Mouse (Mus musculus) layer of hippocampus, adult 6 months (tissue): ENCODE data around the gene Fam114a2. TPM values are rescaled to one million over a fixed set of nuclear protein-coding genes. Genes with fewer than 3 reads are reported as not detected.

ENCODE experiments used
- long read RNA-seq, 2 experiments: library from polyadenylated mRNA; unstranded; transcript quantifications; one replicate each; pipeline ENCODE4 v2.0.0; 2019 to 2020
- polyA plus RNA-seq: library from polyadenylated mRNA; unstranded; fragments of <200 nt; fragmentation: Nextera tagmentation; gene quantifications from 2 replicates; pipeline ENCODE4 v1.2.3, GENCODE M21; 2021

Gene Fam114a2
- polyA plus RNA-seq = 25.3 and 27.5 TPM in 2 replicates
- long read RNA-seq, experiment 1, transcript Fam114a2-201 (14 exons, 2,557 nt) = major isoform, 8 of 68 reads
- long read RNA-seq, experiment 1, partial matches to known transcripts = 22 of 68 reads
- long read RNA-seq, experiment 1, other reads (novel, unspliced or antisense) = 38 of 68 reads
- long read RNA-seq, experiment 2, transcript Fam114a2-201 (14 exons, 2,557 nt) = major isoform, 55 of 234 reads
- long read RNA-seq, experiment 2, partial matches to known transcripts = 16 of 234 reads
- long read RNA-seq, experiment 2, other reads (novel, unspliced or antisense) = 163 of 234 reads

DNA sequence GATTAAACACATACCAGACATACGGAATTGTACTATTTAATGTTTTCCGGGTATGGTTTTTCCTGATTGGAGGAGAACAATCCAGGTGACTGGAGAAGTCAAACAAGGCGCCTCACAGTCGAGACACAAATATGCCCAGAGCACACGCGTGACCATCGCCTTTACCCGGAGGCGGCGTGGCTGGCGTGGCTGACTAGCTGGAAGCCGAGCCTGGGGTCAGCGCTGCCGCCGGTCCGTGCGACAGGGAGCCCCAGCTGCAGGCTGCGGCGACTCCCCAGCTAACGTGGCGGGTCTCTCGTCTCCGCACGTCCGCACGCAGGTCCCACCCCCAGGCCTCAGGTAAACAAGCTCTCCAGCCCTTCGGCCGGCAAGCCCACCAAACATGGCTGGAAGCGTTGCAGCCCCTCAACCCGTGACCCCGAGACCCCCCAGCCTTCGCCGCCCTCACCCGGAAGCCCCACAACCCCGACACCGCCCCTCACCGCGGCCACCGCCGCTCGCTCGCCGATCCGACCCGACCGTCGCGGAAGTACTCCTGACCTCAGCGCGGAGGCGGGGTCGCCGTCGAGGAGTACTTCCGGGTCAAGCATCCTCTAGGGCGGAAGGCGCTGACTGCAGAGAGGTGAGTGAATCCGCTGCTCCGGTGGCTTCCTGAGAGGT, at the start of gene Fam114a2, which contains the start of gene Mfap3:
Fam114a2 (minus strand) TSS at position 527 of the 660 bp plus-strand sequence.
Mfap3 (plus strand) TSS at position 574 of the 660 bp plus-strand sequence.

Other genes starting within 250 kb of the Fam114a2 start
- gene Mfap3, start within 50 bp of the Fam114a2 start, polyA plus RNA-seq = 9.2 and 9.6 TPM in 2 replicates
- 1.0 and 1.1 TPM in 2 replicates for gene Galnt10, start 126.8 kb upstream of the Fam114a2 start, polyA plus RNA-seq